Mouse (Mus musculus): ENCODE data around the gene Cdkal1.

- TF ChIP-seq CTCF (IDR thresholded peaks at IDR 0.05; ENCODE audit: low read depth) (no peak), EP300 (IDR thresholded peaks at IDR 0.05; ENCODE audit: low read depth) (no peak)
These were observed 275.5 kb downstream of the Cdkal1 start for GRCm38 (mm10) chr13:29580009-29580408.

All from liver, postnatal 0 days (tissue).